Mouse (Mus musculus): Measurements from ENCODE around the gene Myo1b.

Gene Myo1b

DNA sequence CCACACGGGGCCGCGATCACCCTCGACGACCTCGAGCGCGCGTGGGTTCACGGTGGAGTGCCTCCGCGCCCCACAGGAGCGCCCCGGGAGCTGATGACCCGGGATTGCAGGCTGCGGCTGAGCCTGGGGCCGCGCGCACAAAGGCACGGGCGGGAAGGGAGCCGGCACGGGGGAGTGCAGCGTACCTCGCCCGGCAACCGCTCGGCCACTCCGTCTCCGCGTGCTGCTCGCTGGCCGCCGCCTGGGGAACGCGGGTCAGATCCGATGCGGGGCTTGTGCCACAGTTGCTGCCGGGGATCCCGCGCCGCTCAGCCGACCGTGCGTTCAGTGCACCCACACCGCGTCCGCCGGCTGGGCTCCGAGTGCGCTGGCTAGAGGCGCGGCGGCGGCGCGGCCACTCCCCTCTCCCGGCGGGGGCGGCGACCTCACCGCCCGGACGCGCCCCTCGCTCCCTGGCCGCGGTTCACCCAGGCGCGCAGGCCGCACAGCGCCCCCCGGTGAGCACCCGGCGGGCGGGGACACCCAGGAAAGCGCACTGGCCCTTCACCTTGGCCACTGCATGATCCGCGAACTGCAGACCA is at the start of gene Myo1b:
TSS of gene Myo1b (minus strand) at position 496 of the 581 bp plus-strand sequence.
- DNase-seq (ENCODE audit: low spot score in 2 of 2), result peak; percentile 43 to 44

DNA sequence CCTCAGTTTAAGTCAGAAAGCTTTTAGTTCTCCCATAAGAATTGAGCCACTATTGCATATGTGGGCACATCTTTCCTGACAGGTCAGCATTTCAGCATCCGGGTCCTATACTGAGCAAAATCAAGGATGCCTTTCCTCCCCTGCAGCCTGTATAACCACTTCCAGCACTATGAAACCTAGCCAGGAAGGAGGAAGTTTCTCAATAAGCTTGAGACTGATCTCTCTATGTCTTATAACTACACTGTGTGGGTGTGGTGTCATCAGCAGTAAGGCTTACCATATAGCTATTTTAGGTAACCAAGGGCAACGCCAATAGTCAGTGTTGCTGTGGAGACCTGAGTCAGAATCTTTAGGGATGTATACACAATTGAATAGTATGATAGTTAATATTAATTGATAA is 48.8 kb upstream of the Myo1b start:
- DNase-seq (ENCODE audit: low spot score in 2 of 2), result no peak

DNA sequence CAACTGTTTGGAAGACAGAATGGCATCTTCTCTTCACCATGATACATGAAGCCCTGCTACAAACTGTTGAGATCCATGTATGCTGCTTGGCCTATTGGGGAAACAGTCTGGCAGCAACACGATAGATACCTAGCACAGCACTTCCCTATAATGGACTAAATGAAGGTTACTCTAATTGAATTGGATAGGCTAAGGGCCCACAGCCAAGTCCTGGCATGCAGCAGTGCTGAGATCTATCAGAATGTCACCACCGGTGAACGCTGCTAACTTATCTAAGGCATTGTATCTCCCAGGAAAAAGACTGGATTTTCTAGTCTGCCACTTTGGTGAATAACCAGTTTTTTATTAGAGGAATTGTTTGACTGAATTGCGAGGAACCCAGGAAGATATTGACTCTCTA is 31.2 kb upstream of the Myo1b start:
- no peak for DNase-seq (ENCODE audit: low spot score in 2 of 2)

DNA sequence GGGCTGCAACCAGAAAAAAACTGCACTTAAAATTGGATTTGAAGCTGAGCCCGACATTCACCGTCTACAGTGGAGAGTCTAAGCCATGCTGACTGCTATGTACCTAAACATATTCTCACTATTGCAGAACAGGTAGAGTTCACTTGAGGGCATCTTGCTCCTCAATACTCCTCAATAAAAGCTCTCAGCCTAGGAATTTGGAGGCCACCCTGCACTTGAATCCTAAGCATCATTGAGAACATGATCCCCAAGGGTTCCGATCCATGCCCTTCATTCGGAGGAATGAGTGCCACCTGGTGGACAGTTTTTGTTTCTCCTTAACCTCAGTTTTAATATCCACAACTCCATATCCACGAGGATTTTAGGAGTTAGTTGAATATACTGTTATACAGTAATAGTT is 28.9 kb upstream of the Myo1b start:
- DNase-seq (ENCODE audit: low spot score in 2 of 2), result peak in 1 of 2 experiments; percentile 52

DNA sequence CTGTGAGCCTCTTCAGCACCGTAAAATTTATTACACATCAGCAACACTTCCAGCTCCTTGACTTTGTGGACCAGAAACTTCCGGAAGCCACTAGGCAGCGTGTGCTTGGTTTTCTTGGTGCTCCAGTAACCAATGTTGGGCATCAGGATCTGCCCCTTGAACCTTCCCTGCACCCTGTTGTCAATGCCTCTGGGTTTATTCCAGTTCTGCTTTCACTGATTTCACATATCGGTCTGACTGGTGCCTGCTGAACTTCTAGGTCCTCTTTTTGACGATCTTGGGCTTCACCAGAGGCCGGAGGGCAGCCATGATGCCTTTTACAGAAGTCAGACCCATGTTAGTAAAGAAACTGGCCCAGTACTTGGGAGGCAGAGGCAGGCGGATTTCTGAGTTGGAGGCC is 22.5 kb upstream of the Myo1b start:
- DNase-seq (ENCODE audit: low spot score in 2 of 2), result no peak

DNA sequence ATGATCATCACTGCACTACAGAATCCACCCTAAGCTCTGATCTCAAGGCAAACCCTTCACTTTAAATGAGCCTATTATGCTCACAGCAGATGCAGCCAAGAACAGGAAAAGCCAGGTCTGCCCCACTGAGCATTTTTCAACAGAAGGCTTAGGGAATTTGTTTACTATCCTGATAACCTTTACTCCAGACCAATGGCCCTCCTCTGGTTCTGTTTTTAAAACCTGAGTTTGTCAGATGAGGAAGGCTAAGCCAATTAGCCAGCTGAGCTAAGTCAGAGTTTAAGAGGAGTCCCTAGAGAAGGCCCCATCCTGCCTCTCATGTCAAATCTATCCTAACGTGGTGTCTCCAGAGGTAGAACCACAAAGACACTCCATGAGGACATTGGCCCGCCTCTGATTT is 19.1 kb upstream of the Myo1b start:
- DNase-seq (ENCODE audit: low spot score in 2 of 2), result no peak

DNA sequence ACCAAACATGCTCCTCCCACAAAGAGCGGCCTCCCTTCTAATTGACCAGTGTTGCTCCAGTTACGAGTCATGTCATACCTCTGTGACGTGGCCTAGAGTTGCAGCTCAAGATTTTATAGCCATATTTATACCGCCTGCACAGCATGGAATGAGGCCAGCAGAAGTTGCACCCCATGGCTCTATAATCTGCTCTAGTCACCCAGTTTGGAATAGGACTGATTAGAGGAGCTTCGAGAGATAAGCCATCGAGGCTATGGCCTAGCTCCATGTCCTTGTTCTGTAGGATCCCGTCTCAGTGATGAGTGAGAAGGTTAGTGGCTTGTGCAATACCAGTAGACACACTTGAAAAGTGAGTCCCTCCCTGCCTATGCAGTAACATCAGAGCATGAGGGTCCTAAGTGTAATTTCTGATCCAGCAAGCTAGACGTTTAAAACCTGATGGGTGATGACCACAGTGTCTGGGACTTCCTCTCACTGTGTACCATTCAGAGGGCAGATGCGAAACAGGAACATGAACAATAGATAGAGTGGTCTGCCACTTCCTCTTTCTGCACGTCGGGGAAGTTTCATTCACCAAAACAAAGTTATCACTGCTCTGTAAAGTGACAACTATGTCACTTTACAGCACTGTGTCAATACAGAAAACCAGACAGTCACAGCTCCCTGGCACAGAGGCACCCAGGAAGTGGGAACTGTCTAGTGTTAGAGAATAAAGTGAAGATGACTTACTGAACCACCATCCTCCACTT is 18.5 kb upstream of the Myo1b start:
- no peak for DNase-seq (ENCODE audit: low spot score in 2 of 2)

DNA sequence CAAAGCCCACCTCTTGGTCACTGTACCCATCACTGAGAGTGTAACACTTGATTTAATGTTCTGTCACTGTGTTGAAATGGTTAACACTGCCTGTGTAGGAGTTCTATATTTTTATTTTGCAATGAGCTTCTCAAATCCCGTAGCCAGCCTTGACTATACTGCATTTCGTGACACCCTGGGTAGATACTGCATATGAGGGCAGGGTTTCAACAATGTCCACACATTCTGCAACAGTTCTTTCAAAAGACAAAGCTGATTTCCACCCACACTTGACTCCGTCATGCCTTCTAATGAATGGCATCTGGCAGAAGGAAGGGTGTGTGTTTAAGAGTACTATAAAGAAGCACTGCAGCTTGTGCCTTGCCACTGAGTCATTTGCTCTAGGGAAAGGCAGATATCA is 17.0 kb upstream of the Myo1b start:
- no peak for DNase-seq (ENCODE audit: low spot score in 2 of 2)

DNA sequence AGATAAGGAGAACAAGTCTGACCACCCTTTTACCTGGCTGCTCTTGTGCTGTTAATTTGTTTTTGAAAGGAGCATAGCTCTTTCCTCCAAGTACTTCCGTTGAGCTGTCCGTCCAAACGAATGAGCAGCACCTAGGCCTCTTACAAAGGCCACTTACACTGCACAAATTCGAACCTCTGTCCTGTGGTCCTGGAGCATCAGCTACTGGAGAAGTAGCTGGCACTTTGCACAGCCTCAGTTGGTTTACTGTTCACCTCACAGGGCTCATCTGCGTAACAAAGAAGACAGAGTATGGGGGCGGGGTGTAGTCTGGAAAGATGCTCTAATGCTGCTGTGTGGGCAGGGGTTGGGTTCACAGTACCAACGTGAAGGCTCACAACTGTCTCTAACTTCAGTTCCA is 15.7 kb upstream of the Myo1b start:
- DNase-seq (ENCODE audit: low spot score in 2 of 2), result no peak

DNA sequence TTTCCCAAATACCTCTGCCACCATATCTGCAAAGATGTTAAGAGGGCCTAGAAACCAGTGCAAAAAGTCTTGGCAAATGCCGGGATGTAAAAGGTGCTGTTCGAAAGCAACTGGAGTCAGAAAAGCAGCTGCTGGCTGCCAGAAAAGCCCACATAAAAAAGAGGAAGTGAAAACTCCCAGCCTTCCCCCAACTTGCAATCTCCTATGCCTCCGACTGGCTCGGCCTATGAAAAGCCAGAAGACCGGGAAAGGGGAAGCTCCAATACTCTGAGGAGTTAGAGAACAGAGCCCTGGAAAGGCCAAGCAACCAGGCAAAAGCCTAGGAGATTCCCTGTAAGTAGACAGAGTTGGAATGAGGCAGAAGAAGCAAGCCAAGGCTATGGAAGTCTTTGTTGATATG is 14.7 kb upstream of the Myo1b start:
- no peak for DNase-seq (ENCODE audit: low spot score in 2 of 2)

DNA sequence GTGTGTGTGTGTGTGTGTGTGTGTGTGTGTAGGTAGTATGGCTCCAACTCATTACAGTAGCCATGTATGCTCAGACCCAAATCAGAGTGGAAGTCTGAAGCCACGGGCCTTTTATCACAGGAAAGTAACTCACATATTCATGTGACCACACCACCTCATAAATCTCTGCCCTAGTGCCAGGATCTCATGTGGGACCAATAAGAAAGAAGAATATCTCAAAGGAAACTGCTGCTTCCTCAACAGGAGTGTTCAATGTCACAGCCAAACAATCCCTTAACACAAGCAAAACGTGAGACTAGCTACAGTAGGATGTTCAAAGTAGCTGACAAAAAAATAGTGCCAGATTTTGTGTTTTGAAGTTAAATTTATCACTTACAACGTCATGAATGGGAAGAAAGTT is 13.7 kb upstream of the Myo1b start:
- no peak for DNase-seq (ENCODE audit: low spot score in 2 of 2)

DNA sequence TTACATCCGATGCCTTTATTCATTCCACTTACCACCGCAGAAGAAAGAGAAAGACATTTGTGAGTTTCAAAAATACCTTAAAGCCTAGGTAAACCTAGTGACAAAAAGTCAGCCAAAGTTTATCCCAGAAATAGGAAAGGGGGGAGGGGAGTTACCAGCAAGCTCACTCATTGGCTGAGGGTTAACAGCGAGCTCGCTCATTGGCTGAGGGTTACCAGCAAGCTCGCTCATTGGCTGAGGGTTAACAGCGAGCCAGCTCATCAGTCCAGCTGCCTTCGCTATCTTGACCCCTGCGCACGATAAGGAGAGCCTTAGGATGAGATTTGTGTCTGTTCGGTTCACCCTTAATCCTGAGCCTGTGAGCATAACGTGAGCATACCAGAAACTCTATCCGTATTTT is 6.9 kb upstream of the Myo1b start:
- DNase-seq (ENCODE audit: low spot score in 2 of 2), result no peak

DNA sequence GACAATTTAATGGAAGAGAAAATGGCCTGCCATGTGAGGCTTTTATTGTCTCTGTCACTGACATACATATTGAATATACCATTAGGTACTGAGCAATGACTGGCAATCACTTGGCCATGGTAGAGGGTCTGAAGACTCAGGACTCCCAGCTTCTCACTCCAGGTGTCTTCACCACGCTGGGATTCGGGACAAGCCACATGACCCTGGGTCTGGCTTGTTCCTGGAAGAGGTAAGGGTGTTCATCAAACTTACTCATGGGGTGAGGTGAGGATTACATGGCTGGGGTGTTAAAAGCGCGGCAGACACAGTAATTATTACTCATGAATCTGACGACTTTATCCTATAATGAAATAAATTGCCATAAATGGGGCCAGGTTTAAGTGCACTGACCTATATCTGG is 405 bp upstream of the Myo1b start:
- DNase-seq (ENCODE audit: low spot score in 2 of 2), result no peak

DNA sequence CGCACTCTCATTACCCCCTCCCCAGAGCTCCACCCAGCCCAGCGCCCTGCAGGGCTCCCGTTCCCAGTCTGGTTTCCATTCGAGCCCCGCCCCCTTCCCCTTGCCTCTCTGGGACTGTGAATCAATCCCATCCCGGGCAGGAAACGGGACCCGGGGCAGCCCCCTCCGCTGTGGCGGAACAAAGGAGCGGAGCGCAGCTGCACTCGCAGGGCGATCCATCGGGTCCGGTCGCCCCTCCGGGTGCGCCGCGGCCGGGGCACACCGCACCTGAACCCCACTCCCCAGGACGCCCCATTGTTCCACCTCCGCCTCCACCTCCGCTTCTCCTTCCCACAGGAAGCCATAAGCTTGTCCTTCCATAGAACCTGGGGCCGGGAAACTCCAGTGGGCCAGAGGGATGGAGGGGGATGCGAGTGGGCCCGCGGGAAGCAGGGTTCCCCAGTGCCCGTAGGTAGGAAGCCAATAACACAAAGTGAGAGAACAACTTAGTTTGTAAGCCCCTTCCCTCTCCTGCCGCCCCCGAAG is 758 bp downstream of the Myo1b start:
- peak; percentile 58 to 69 for DNase-seq (ENCODE audit: low spot score in 2 of 2)

DNA sequence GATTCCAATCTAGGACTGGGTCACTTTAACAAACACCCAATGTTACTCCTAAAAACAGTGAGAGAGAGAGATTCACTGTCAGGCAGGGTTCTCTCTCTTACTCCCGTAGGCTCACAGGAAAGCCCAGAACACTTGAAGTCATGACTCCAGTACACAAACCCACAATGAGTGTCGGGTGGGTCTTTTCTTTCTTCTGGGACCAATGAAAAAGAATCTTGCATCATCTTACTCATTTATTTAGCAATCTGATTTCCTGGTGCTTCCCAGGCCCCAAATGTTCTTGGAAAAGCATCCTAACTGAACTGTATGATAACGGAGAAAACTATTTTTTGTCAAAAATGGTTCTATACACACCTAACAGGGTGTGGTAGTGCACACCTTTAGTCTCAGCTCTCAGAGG is 1.8 kb downstream of the Myo1b start:
- DNase-seq (ENCODE audit: low spot score in 2 of 2), result no peak

DNA sequence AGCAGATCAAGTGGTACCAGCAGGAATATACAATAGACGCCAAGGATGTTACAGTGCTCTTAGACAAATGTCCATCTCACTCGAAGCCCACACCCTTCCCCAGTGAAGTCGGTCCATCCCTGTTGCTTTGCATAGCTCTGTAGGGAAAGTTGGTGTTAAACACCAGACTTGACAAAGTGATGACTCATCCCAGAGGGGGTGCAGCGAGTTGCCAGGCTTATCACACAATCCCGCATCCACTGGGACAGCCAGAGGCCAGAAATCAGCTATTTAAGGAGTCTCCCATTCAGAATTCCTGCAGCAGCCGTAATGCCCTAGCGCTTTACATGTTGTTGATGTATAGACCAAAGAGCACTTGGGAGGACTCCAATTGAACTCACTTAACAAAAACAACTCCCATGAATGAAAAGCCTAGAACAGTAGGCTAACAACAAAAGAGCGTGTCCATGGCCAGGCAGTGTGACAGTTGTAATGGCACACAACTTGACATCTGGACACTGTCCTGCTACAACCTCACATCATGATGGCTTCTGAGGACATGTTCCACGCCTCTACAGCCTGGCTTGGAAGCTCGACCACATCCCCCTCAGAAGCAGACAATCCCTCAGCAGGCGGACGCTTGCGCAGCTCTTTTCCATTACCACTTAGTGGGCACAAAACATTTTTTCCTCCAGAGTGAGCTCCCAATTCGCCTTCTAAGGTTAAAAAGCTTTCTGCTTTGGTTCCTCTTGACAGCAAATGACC is 2.6 kb downstream of the Myo1b start:
- DNase-seq (ENCODE audit: low spot score in 2 of 2), result no peak

DNA sequence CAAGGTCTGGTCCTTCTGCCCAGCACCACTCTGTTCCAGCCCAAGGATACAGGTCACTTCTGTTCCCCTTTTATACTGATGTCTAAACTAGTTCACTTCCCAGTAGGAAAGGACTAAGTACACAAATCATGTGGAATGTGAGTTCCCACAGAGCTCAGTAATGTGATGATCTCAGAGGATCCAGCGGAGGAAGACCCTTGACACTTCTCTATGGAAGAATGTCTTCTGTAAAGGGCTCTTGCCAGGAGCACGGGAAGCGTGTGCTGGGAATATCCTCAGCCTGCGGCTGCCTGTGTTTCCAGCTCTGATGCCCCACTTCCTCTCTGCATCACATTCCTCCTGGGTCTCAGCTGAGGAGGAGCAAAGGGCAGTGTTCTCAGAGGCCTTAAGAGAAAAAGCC is 4.5 kb downstream of the Myo1b start:
- no peak for DNase-seq (ENCODE audit: low spot score in 2 of 2)

DNA sequence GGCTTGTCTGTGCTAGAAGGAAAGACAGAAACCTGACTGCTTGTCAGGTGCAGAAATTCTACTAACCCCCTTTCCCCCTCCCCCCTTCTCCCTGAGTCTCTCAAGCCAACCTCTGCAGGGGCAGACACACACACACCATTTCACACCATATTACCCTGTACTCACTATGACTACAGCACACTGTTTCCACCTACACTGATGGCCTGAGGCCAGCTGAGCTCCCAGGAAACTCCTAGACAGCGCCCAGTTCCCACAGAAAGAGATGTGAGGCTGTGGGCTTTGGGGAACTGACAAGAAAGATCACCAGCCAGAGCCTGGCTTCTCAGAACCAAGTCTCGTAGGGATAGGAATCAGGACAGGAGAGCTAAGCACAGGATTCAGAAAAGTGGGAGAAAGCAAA is 6.7 kb downstream of the Myo1b start:
- peak; percentile 49 to 53 for DNase-seq (ENCODE audit: low spot score in 2 of 2)

DNA sequence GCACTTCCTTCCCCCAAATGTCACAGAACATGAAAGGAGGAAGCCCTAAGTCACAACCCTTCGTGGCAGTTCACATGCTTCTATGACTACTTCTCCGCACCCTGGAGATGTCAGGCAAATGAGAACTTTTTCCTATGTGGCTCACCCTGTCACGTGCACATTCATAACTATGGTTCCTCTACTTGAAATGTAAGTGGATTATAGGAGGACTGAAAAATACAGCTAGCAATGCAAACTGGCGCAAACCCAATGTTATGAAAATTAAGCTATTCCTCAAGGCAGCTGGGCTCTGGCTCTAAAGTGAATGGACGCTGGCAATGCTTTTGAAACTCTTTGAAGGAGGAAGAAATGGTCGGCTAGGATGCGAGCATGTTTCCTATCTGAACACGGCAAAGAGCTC is 8.1 kb downstream of the Myo1b start:
- DNase-seq (ENCODE audit: low spot score in 2 of 2), result no peak

DNA sequence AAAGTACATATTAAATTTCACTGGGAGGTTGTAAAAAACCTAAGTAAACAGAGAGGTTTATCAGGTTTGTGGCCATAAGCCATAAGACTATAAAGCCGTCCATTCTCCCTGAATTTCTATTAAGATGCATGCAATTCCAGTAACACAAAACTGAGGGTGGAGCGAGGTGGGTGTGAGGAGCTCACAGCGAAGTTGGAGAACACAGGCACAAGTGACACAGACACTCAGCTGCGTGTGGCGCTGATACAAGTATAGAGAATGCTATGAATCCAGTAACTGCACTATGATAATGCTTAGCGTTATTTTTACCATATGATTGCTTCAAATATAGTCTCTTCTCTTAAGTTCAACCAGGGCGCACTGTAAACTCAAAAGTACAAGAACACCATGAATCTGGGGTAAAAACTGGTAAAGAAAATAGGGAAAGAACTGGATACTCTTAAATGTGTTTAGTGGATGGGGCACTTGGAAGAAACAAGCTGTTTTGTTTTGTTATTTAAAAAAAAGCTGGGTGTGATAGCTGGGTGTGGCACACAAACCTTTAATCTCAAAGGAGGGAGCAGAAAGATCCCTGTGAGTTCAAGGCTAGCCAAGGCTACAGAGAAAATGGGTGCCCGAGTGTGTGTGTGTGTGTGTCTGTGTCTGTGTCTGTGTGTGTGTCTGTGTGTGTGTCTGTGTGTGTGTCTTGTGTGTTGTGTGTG is 9.5 kb downstream of the Myo1b start:
- no peak for DNase-seq (ENCODE audit: low spot score in 2 of 2)

DNA sequence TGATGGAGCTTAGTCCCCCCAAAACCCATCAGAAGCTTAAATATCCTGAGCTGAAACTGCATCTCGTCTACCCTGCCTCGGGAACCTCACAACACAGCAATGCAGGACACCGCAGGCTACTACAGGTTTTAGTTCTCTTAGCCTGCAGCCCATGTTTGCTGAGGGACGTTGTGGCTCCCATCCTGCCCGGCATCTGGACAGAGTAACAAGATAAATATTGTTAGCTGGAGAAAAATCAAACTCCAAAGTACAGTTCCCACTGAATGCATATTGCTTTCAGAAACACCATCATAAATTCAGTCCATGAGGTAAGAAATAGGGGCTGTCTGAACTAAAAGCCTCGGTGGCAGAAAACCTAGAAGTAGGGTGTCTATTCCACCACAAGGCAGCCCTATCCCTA is 10.8 kb downstream of the Myo1b start:
- DNase-seq (ENCODE audit: low spot score in 2 of 2), result no peak

DNA sequence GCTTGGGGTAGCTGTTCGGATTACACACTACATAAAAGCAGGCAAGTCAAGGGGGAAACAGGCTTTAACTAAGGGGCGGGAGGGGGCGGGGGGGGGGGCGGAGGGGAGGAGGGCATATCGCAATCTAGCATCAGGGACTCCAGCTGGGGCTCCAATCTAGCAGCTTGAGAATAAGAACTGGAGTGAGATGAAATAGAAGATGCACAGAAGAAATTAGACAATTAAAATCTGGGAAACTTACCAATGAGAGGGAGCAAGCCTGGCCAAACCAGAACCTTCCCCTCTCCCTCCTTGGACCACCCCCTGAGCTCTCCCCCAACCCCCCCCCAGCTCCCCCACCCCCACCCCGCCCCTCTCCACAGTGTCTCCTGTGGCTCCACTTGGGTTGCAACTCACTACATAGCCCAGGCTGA is 18.7 kb downstream of the Myo1b start:
- no peak for DNase-seq (ENCODE audit: low spot score in 2 of 2)
